Mouse (Mus musculus): ENCODE measurements around the gene Rnf216.

GRCm38 (mm10) chr5:143106842-143107241 is 6.0 kb downstream of the Rnf216 start:
- TF ChIP-seq CTCF (IDR thresholded peaks at IDR 0.05; ENCODE audit: borderline replicate concordance, insufficient read depth, low read depth, low read length) (no peak), POLR2A (IDR thresholded peaks at IDR 0.05; ENCODE audit: borderline replicate concordance, insufficient read depth, low read length) (no peak)

All from cerebellum, adult 2 months (tissue).